Mouse (Mus musculus) myocyte (in vitro differentiated cells): ENCODE measurements around the gene Urah. TPM values are rescaled to one million over a fixed set of nuclear protein-coding genes. Genes with fewer than 3 reads are reported as not detected.

Source experiments
- H3K27me3 ChIP-seq: one replicate; pipeline ENCODE4 v1.6.1; 2011; ENCODE audit not compliant: control insufficient read depth, insufficient read depth, insufficient read length
- H3K36me3 ChIP-seq: one replicate; pipeline ENCODE4 v1.6.1; 2011; ENCODE audit not compliant: control insufficient read depth, insufficient read depth
- H3K4me2 ChIP-seq: one replicate; pipeline ENCODE4 v1.6.1; 2011; ENCODE audit warnings: low read depth, control low read depth
- H3K4me3 ChIP-seq: one replicate; pipeline ENCODE4 v1.5.1; 2011; ENCODE audit warnings: mild to moderate bottlenecking, control low read depth, moderate library complexity
- H3K79me2 ChIP-seq: one replicate; pipeline ENCODE4 v1.6.1; 2011; ENCODE audit not compliant: control insufficient read depth, insufficient read depth
- H3ac ChIP-seq: one replicate; pipeline ENCODE4 v1.6.1; 2011; ENCODE audit not compliant: control insufficient read depth, insufficient read length
- CEBPB ChIP-seq: IDR thresholded peaks from 2 replicates; pipeline ENCODE4 v1.6.1; 2011; ENCODE audit warnings: mild to moderate bottlenecking, moderate library complexity; ENCODE audit not compliant: poor library complexity, insufficient read depth, severe bottlenecking
- E2F4 ChIP-seq: IDR thresholded peaks from one replicate; pipeline ENCODE4 v1.6.1; 2011; ENCODE audit warnings: mild to moderate bottlenecking, control low read depth, moderate library complexity; ENCODE audit not compliant: insufficient read depth
- MAX ChIP-seq: IDR thresholded peaks from one replicate; pipeline ENCODE4 v1.6.1; 2011; ENCODE audit warnings: low read depth, mild to moderate bottlenecking, control low read depth
- MYOD1 ChIP-seq, 3 experiments: IDR thresholded peaks; one replicate each; pipeline ENCODE4 v1.6.1; 2011; ENCODE audit warnings: control low read depth in 2 of 3, low read depth in 2 of 3, mild to moderate bottlenecking in 2 of 3, moderate library complexity in 1 of 3; ENCODE audit not compliant: insufficient read length in 2 of 3, control insufficient read depth in 1 of 3
- MYOG ChIP-seq, 3 experiments: IDR thresholded peaks; one replicate each; pipeline ENCODE4 v1.6.1; 2011; ENCODE audit warnings: control low read depth in 2 of 3, low read depth in 2 of 3, mild to moderate bottlenecking in 2 of 3; ENCODE audit not compliant: insufficient read length in 2 of 3, control insufficient read depth in 1 of 3, insufficient read depth in 1 of 3
- POLR2A ChIP-seq: IDR thresholded peaks from one replicate; pipeline ENCODE4 v1.6.1; 2011; ENCODE audit warnings: low read depth, mild to moderate bottlenecking, control low read depth, moderate library complexity; ENCODE audit not compliant: insufficient read length
- POLR2AphosphoS2 ChIP-seq: IDR thresholded peaks from one replicate; pipeline ENCODE4 v1.6.1; 2011; ENCODE audit warnings: low read depth, control low read depth; ENCODE audit not compliant: insufficient read length
- REST ChIP-seq: IDR thresholded peaks from one replicate; pipeline ENCODE4 v1.6.1; 2011; ENCODE audit warnings: mild to moderate bottlenecking, control low read depth, moderate library complexity; ENCODE audit not compliant: insufficient read depth, insufficient read length
- SRF ChIP-seq: IDR thresholded peaks from one replicate; pipeline ENCODE4 v1.6.1; 2011; ENCODE audit warnings: low read depth; ENCODE audit not compliant: control insufficient read depth, insufficient read length
- TCF12 ChIP-seq: IDR thresholded peaks from one replicate; pipeline ENCODE4 v1.6.1; 2011; ENCODE audit warnings: mild to moderate bottlenecking, control low read depth; ENCODE audit not compliant: poor library complexity, insufficient read depth, severe bottlenecking
- TCF3 ChIP-seq: IDR thresholded peaks from one replicate; pipeline ENCODE4 v1.6.1; 2011; ENCODE audit warnings: low read depth, control low read depth; ENCODE audit not compliant: insufficient read length
- USF1 ChIP-seq: IDR thresholded peaks from one replicate; pipeline ENCODE4 v1.6.1; 2011; ENCODE audit warnings: low read depth, mild to moderate bottlenecking, control low read depth, moderate library complexity
- polyA plus RNA-seq: library from polyadenylated mRNA; unstranded; fragments of >200 nt; fragmentation: generic; extraction: Trizol; gene quantifications from one replicate; pipeline ENCODE4 v1.2.1, GENCODE M21; 2012; ENCODE audit warnings: missing spikeins

The Urah gene
- polyA plus RNA-seq, 1 experiment, result 0.13 TPM

DNA sequence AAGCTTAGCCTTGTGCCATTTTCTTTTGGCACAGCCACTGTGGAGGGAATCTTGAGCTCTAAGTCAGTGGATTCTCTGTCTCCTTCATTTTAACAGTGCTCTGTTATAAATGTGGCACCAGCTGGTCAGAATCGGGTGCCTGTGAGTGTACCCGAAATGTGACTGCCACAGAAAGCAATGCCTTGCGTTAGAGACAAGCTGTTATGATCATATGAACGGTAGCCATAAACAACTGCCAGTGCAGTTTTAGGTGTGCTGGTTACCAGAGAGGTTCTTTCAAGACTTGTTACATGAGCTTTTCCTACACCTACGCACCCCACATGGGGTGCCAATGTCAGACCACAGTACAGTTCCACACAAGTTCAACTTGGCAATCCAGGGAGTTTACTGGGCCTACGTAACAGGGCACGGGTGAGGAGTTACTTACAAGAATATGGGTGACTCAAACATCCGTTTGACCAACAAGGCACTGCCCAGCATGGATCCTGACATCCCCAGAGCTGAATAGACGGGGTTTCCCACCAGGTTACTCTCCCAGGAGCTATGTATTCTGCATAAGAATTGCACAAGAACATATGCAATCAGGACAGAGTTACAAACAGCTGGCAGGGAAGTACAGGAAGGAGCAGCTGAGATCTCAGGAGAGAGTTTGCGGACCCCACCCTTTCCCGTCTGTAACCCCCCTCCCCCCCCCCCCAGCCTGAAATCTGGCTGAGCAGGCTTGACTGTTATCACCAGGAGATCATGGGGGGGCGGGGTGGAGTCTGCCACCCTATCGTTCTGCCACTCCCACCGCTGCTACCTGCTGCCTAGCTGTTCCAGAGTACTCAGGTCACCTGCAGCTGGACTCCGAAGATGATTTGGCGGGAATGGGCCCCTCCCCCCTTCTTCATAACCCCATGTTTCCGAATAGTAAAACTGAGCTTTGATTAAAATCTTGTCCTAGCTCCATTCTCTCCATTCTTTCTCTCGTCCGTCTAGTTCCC, 6.2 kb downstream of the Urah start:
- Histone ChIP-seq H3K4me3 (no peak overlapping the region), H3K79me2 (no peaks in the 10 kb centered on the region), H3K27me3 (peaks cover 6% of the 10 kb centered on the region), H3ac (no peak overlapping the region), H3K36me3 (no peaks in the 10 kb centered on the region), H3K4me2 (peak overlapping the region; percentile 41)
- TF ChIP-seq CEBPB, result no peak
- TF ChIP-seq SRF, result no peak
- TF ChIP-seq MYOD1 (IDR thresholded peaks at IDR 0.05; ENCODE audit: control insufficient read depth in 1 of 3, insufficient read length in 2 of 3, low read depth in 2 of 3), result no peak
- no peak for TF ChIP-seq REST
- no peak for TF ChIP-seq POLR2A
- no peak for TF ChIP-seq TCF3
- TF ChIP-seq POLR2AphosphoS2, result no peak
- no peak for TF ChIP-seq E2F4
- no peak for TF ChIP-seq MYOG (IDR thresholded peaks at IDR 0.05; ENCODE audit: control insufficient read depth in 1 of 3, insufficient read depth in 1 of 3, insufficient read length in 2 of 3, low read depth in 2 of 3)
- no peak for TF ChIP-seq USF1
- no peak for TF ChIP-seq TCF12
- no peak for TF ChIP-seq MAX

DNA sequence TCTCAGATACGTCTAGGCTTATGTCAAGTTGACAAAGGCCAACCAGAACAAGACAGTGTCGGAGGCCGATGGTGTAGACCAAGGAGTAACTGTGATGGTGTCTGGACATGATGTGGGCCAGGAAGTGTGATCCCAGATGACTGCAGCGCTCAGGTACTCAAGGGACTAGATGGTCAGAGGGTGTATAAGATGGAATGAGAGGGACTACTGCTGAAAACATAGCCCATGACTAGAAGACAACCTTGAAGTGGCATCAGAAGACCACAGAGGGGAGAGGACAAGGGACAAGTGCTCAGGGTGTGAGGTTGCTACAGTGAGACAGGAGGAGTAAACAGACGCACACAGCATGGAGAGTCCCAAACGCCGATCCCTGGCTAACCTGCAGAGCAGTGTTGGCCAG, 9.0 kb downstream of the Urah start:
- Histone ChIP-seq H3K27me3 (peaks cover 12% of the 10 kb centered on the region), H3K79me2 (no peaks in the 10 kb centered on the region)

DNA sequence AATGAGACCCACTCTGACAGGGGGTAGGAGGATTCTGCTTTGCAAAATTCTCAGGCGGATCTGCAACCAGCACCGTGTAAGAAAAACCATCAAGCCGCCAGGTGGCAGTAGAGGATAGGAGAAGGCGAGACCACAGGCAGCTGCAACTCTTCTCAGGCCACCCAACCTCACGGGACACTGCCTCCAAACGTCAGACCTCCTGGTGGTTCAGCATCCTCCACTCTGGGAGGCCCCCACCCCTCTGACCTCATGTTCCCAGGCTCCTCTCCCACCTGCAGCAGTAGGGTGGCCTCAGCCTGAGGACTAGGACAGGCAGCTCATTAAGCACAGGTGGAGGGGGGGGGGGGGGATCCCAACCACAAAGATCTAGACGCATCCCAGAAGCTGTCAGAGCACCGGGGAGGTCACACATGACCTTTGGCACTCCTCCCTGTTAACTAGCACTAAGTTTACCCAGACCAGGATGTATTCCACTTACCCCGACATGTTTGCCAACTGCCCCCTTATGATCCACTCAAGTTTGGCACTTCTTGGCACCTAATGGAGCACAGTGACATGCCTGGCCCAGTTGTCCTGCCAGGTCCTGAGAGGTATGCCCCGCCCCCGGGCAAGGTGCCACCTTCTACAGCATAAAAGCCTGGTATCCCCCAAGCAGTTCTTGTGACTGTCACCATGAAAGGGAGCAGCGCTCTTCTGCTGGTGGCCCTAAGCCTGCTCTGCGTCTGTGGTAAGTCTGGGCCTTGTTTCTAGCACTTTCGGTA, 10.3 kb downstream of the Urah start, which contains the start of gene Scgb1c1:
Scgb1c1 (plus strand) TSS at position 643 of the 761 bp plus-strand sequence.
- no peak within 1 kb of the TSS for H3K4me2 ChIP-seq
- TF ChIP-seq SRF (no peak), MAX (no peak), MYOG (IDR thresholded peaks at IDR 0.05; ENCODE audit: control insufficient read depth in 1 of 3, insufficient read depth in 1 of 3, insufficient read length in 2 of 3, low read depth in 2 of 3) (peak; percentile 3 to 71 (median 25)), MYOD1 (IDR thresholded peaks at IDR 0.05; ENCODE audit: control insufficient read depth in 1 of 3, insufficient read length in 2 of 3, low read depth in 2 of 3) (peak; percentile 11 to 82 (median 57)), TCF12 (no peak), TCF3 (no peak), CEBPB (no peak), E2F4 (no peak)
- H3K4me3 ChIP-seq, result no peak within 1 kb of the TSS
- no peaks in the 10 kb centered on the region for H3K36me3 ChIP-seq
- no peak within 1 kb of the TSS for H3ac ChIP-seq
- H3K79me2 ChIP-seq, result no peaks in the 10 kb centered on the region
- H3K27me3 ChIP-seq, result peaks cover 12% of the 10 kb centered on the region

More for the DNA sequence above, 9.0 kb downstream of the Urah start:
- Histone ChIP-seq H3K36me3 (no peaks in the 10 kb centered on the region), H3K4me2 (no peak overlapping the region), H3ac (no peak overlapping the region), H3K4me3 (no peak overlapping the region)
- TF ChIP-seq MYOG (IDR thresholded peaks at IDR 0.05; ENCODE audit: control insufficient read depth in 1 of 3, insufficient read depth in 1 of 3, insufficient read length in 2 of 3, low read depth in 2 of 3) (no peak), SRF (no peak), MAX (no peak), CEBPB (no peak), REST (no peak), E2F4 (no peak), POLR2AphosphoS2 (no peak), TCF3 (no peak), POLR2A (no peak), MYOD1 (IDR thresholded peaks at IDR 0.05; ENCODE audit: control insufficient read depth in 1 of 3, insufficient read length in 2 of 3, low read depth in 2 of 3) (no peak), USF1 (no peak), TCF12 (no peak)

DNA sequence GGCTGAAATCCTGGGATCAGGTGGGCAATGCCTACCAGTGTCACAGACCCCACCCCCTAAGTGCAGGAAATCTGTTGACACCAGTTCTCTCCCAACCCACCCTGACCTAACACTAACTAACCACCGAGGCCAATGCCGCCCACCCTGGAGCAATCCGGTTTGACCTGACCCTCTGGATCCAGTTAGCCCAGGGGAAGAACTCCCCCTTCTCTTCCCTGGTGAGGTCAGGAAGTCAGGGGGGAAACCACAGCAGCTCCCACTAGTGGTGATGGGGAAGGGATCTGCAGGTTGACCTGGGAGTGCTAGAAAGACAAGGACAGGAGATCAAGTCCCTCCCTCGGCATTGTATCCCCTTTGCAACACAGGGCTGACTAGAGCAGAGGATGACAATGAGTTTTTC, 10.9 kb downstream of the Urah start:
- Histone ChIP-seq H3ac (no peak overlapping the region), H3K4me2 (no peak overlapping the region), H3K4me3 (no peak overlapping the region), H3K36me3 (no peaks in the 10 kb centered on the region), H3K27me3 (peaks cover 12% of the 10 kb centered on the region), H3K79me2 (no peaks in the 10 kb centered on the region)
- TF ChIP-seq TCF12 (no peak), CEBPB (no peak), POLR2A (no peak), SRF (no peak), MYOD1 (IDR thresholded peaks at IDR 0.05; ENCODE audit: control insufficient read depth in 1 of 3, insufficient read length in 2 of 3, low read depth in 2 of 3) (no peak), POLR2AphosphoS2 (no peak), MYOG (IDR thresholded peaks at IDR 0.05; ENCODE audit: control insufficient read depth in 1 of 3, insufficient read depth in 1 of 3, insufficient read length in 2 of 3, low read depth in 2 of 3) (no peak), E2F4 (no peak), REST (no peak), TCF3 (no peak), USF1 (no peak), MAX (no peak)
